Mouse (Mus musculus): Measurements from ENCODE around the gene Tmem151a.

- peak; percentile 82 for TF ChIP-seq CTCF (IDR thresholded peaks at IDR 0.05; ENCODE audit: extremely low read depth, insufficient read length, insufficient replicate concordance, low read depth, low read length)
- TF ChIP-seq POLR2A (IDR thresholded peaks at IDR 0.05; ENCODE audit: low read depth, low read length) = no peak
Observed at GRCm38 (mm10) chr19:5053909-5054308, 31.4 kb downstream of the Tmem151a start.

All from small intestine, adult 2 months (tissue).